Mouse (Mus musculus): ENCODE measurements around the gene E030025P04Rik.

E030025P04Rik gene

DNA sequence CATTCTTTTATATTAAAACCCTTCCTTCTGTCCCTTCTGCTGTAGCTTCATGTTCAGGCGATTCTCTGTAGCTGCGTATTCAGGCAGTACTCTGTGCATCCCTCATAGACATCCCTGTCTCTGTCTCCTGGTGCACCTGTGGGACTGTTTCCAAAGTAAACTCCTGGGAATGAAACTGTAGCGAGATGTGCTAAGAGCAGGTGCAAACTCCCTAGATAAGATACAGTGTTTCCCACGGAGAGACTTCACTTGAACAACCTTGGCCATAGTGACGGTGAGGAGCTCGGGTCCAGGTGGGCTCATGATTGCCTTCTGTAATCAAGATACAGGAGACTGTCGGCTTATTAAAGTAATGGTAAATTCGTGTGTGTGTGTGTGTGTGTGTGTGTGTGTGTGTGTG, 41.5 kb downstream of the E030025P04Rik start:
- DNase-seq (ENCODE audit: low spot score in 2 of 2), result no peak

DNA sequence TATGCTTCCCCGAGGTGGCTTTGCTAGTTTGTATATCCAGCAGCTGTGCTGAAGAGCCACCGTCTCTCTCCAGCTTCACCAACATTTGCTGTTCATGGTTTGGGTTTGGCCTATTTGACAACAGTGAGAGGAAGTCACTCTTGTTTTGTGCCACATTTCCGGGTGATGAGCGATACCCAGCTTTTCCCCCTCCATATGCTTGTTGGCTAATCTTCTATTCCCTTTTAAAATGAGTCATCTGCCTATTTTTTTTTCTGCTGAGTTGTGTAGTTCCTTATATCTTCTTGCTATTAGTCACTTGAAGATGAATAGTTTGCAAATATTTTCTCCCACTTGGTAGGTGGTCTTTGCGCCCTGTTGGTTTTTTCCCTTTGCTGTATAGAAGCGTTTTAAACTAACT, 43.9 kb downstream of the E030025P04Rik start:
- DNase-seq (ENCODE audit: low spot score in 2 of 2), result no peak

DNA sequence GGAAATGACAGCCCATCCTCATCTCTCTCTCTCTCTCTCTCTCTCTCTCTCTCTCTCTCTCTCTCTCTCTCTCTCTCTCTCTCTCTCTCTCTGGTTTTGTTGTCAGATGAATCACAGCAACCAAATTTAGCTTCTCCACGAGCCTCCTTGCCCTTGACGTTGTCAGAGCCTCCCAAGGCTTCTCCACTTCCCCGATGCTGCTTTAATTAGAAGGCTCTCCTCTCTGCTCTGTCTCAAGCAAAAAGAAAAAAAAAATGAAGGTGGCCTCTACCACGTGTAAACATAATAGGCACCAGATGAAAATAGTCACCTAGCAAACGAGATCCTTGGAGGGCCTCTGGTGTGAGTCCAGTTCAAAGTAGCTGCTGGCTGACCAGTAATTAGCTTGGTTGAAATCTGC, 52.3 kb downstream of the E030025P04Rik start:
- no peak for DNase-seq (ENCODE audit: low spot score in 2 of 2)
